Mouse (Mus musculus) heart, embryonic 15.5 days (tissue): ENCODE data around the gene Gfpt1. TPM values are rescaled to one million over a fixed set of nuclear protein-coding genes. Genes with fewer than 3 reads are reported as not detected.
"Not testable (repeated sequence)": the region's sequence is repeated elsewhere in the genome, so short reads cannot be mapped to it uniquely, and the experiment has no call there.

ENCODE experiments used
- ATAC-seq: fragments of 200-750 bp; cut with Nextera tagmentation; replicated peaks from 2 replicates; pipeline ENCODE4 v1.8.0; 2017; ENCODE audit warnings: low read depth, moderate TSS enrichment; ENCODE audit not compliant: insufficient number of reproducible peaks, insufficient read depth, low FRiP score
- H3K27ac ChIP-seq: fragments of 300-500 bp; sonication (generic); 2 replicates; pipeline ENCODE4 v1.5.1; 2015; ENCODE audit warnings: mild to moderate bottlenecking, inconsistent platforms
- H3K27me3 ChIP-seq: fragments of 300-500 bp; sonication (generic); 2 replicates; pipeline ENCODE4 v1.6.1; 2015; ENCODE audit warnings: inconsistent platforms
- H3K36me3 ChIP-seq: fragments of 300-500 bp; sonication (generic); 2 replicates; pipeline ENCODE4 v1.6.1; 2015; ENCODE audit warnings: mild to moderate bottlenecking, inconsistent platforms
- H3K4me1 ChIP-seq: fragments of 300-500 bp; sonication (generic); replicated peaks from 2 replicates; pipeline ENCODE4 v1.6.1; 2015; ENCODE audit warnings: inconsistent platforms
- H3K4me2 ChIP-seq: fragments of 300-500 bp; sonication (generic); 2 replicates; pipeline ENCODE4 v1.6.1; 2015; ENCODE audit warnings: inconsistent platforms, mild to moderate bottlenecking, moderate library complexity
- H3K4me3 ChIP-seq: fragments of 300-500 bp; sonication (generic); 2 replicates; pipeline ENCODE4 v1.5.1; 2015; ENCODE audit warnings: mild to moderate bottlenecking, inconsistent platforms
- H3K9ac ChIP-seq: fragments of 300-500 bp; sonication (generic); 2 replicates; pipeline ENCODE4 v1.6.1; 2015; ENCODE audit warnings: mild to moderate bottlenecking, inconsistent platforms
- H3K9me3 ChIP-seq: fragments of 300-500 bp; sonication (generic); replicated peaks from 2 replicates; pipeline ENCODE4 v1.6.1; 2016; ENCODE audit warnings: inconsistent platforms
- WGBS: fragments of 180-500 bp; shearing (Covaris S2); methylation state at CpG from one replicate; pipeline ENCODE4 v1.1.7; 2015; ENCODE audit warnings: mixed read lengths; 5-methylcytosine and 5-hydroxymethylcytosine counted together
- polyA plus RNA-seq: library from polyadenylated mRNA; unstranded; fragments of >200 nt; fragmentation: Nextera tagmentation; extraction: Ambion mirVana; gene quantifications from 2 replicates; pipeline ENCODE4 v1.2.1, GENCODE M21; 2015

Gfpt1 gene
- polyA plus RNA-seq, 1 experiment from 2014 or later: 8.6 TPM

DNA sequence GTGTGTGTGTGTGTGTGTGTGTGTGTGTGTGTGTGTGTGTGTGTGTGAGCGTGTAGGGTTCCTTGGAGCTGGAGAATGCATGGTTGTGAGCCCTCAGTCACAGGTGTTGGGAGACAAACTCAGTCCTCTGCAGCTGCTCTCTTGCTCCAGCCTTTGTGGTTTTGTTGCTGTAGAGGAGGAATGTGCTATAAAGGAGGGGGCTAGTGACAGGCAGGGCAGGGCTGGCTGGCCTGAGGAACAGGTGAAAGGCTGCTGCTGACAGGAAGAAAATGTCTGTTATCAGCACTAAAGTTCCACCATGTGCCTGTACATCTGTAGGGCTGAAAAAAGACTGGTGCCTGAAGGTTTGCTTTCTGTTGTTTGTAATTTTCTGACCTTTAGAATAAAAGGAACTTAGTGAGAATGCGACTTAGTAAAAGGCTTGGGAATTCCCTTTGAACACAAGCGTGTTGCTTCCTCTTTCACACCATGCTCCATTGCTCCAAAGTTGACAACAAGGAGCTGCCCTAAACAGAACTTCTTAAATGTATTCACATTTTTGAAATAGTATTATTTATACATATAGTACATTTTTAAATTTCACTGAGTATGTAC is 32.5 kb downstream of the Gfpt1 start:
- Histone ChIP-seq H3K36me3 (peaks cover 38% of the 10 kb centered on the region), H3K27ac (no peak overlapping the region), H3K9me3 (no peaks in the 10 kb centered on the region), H3K4me3 (no peak overlapping the region), H3K9ac (no peak overlapping the region), H3K4me1 (peaks cover 7% of the 10 kb centered on the region; the same call in 1 of the 2 replicates), H3K4me2 (no peak overlapping the region), H3K27me3 (no peaks in the 10 kb centered on the region)
- WGBS: 36% methylated on average over 3 of the region's 3 CpGs
- ATAC-seq: peak; percentile 62; the same call in 1 of the 2 replicates

DNA sequence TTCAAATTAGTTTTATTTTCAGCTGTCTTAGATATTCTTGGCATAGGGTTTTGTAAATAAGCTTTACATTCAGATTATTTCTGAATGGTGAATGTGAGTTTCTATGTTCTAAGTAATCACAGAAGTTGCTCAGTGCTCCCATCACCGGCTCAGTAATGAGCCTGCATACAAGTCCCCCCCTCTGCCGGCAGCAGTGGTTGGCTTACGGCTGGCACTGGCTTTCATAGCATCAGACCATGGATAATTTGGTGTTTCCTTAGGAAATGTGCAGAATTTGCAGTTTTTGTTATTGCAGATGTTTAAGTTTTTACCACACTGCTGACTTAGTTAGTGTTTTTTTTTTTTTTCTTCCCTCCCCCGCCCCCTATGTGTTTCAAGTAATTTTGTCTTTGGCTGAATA is 36.8 kb downstream of the Gfpt1 start:
- H3K9ac ChIP-seq: no peak overlapping the region
- WGBS: 84% methylated on average over 4 of the region's 4 CpGs
- H3K27me3 ChIP-seq: no peaks in the 10 kb centered on the region
- no peaks in the 10 kb centered on the region for H3K9me3 ChIP-seq
- H3K36me3 ChIP-seq: peaks cover 51% of the 10 kb centered on the region
- H3K4me3 ChIP-seq: no peak overlapping the region
- no peak overlapping the region for H3K4me2 ChIP-seq
- peaks cover 7% of the 10 kb centered on the region; the same call in 1 of the 2 replicates for H3K4me1 ChIP-seq
- no peak overlapping the region for H3K27ac ChIP-seq
- no peak for ATAC-seq

GRCm38 (mm10) chr6:87085026-87085425 is 42.4 kb downstream of the Gfpt1 start:
- Histone ChIP-seq H3K27me3 (no peaks in the 10 kb centered on the region), H3K9ac (no peak overlapping the region), H3K4me2 (no peak overlapping the region), H3K36me3 (peaks cover 76% of the 10 kb centered on the region), H3K9me3 (no peaks in the 10 kb centered on the region), H3K4me3 (no peak overlapping the region), H3K27ac (no peak overlapping the region), H3K4me1 (no peaks in the 10 kb centered on the region)
- 47% methylated on average over 6 of the region's 6 CpGs for WGBS
- no peak for ATAC-seq

DNA sequence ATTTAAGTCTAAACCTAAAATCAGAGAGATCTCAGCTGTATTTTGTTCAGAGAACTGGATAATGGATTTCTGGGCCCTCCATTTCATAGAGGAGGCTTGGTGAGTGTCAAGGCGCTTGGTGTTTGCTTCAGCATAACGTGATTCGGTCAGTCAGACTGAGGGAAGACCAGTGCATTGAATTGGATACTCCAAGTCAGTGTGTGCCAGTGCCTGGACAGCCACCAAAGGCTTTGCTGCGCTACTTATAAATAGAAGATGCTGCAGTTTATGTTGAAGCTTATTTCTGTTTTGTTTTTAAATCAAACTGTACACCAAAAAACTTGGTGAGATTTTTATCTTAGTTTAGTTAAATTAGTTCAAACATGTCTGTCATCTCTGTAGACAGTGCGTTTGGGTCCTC is 45.7 kb downstream of the Gfpt1 start:
- H3K27ac ChIP-seq: no peak overlapping the region
- H3K27me3 ChIP-seq: no peaks in the 10 kb centered on the region
- H3K4me2 ChIP-seq: no peak overlapping the region
- WGBS: 92% methylated on average over 5 of the region's 5 CpGs
- H3K9me3 ChIP-seq: no peaks in the 10 kb centered on the region
- no peak overlapping the region for H3K9ac ChIP-seq
- no peak overlapping the region for H3K4me3 ChIP-seq
- H3K4me1 ChIP-seq: no peaks in the 10 kb centered on the region
- H3K36me3 ChIP-seq: peaks cover 60% of the 10 kb centered on the region
- no peak for ATAC-seq

DNA sequence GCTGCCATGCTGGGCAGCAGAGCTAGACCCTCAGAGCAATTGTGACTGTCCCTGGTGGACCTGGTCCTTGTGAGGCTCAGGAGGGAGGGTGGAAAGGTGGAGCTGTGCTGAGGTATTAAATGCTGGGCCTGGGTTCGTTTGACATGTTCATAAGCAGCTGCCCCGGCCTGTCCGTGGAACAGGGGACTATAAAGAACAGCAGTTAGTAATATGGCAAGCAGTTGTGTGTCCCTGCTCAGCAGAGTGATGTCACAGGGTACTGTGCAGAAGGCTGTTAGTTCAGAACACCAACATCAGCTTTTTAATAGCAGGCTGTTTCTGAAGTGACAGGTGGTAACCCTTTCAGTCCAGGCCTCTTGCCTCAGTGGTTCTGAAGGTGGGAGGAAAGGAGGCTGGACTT is 48.2 kb downstream of the Gfpt1 start:
- no peak for ATAC-seq
- H3K27ac ChIP-seq: no peak overlapping the region

DNA sequence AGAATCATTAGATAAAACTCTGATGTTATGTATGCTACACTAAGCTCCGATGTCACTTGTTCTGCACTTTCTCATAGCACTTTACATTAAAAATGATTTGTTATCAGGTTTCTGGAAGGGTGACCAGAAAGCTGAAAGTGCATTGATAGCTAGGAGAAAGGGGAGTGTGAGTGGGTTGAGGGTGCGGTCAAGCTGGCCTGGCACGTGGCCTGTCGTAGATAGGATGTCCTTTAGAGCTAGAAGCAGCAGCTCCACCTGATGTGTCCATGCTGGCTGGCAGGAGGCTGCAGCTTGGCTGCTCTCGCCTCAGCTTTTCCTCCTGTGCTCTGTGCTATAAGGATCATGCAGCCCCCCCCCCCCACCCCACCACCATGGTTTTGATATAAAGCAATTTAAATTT is 49.8 kb downstream of the Gfpt1 start:
- H3K4me1 ChIP-seq: no peaks in the 10 kb centered on the region
- no peak overlapping the region for H3K9ac ChIP-seq
- 61% methylated on average over 5 of the region's 5 CpGs for WGBS
- ATAC-seq: no peak
- H3K27me3 ChIP-seq: no peaks in the 10 kb centered on the region
- no peak overlapping the region for H3K4me3 ChIP-seq
- no peak overlapping the region for H3K4me2 ChIP-seq
- no peak overlapping the region for H3K27ac ChIP-seq
- H3K36me3 ChIP-seq: peaks cover 26% of the 10 kb centered on the region
- no peaks in the 10 kb centered on the region for H3K9me3 ChIP-seq

More for the DNA sequence above, 48.2 kb downstream of the Gfpt1 start:
- Histone ChIP-seq H3K36me3 (peaks cover 36% of the 10 kb centered on the region), H3K9ac (no peak overlapping the region), H3K27me3 (no peaks in the 10 kb centered on the region), H3K4me3 (no peak overlapping the region), H3K9me3 (no peaks in the 10 kb centered on the region), H3K4me2 (no peak overlapping the region), H3K4me1 (no peaks in the 10 kb centered on the region)
- 79% methylated on average over 3 of the region's 3 CpGs for WGBS

DNA sequence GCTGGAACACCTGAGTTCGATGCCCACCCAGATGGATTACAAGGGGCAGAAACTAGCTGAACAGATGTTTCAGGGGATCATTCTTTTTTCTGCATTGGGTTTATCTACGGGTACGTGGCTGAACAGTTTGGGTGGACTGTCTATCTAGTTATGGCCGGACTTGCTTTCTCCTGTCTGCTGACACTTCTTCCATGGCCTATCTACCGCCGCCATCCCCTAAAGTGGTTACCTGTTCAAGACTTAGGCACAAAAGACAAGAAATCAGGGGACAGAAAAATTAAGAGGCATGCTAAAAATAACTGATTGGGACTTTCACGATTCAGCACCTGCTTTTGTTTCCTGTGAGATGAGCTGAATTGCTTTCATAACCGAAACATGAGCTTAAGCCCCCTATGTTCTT is 51.0 kb downstream of the Gfpt1 start:
- not testable (repeated sequence) for H3K4me3 ChIP-seq, H3K27me3 ChIP-seq, H3K4me2 ChIP-seq, H3K4me1 ChIP-seq, ATAC-seq, H3K27ac ChIP-seq, H3K9me3 ChIP-seq, H3K9ac ChIP-seq
- 85% methylated on average over 8 of the region's 8 CpGs for whole genome bisulfite sequencing
- H3K36me3 ChIP-seq: peaks cover 16% of the 10 kb centered on the region

DNA sequence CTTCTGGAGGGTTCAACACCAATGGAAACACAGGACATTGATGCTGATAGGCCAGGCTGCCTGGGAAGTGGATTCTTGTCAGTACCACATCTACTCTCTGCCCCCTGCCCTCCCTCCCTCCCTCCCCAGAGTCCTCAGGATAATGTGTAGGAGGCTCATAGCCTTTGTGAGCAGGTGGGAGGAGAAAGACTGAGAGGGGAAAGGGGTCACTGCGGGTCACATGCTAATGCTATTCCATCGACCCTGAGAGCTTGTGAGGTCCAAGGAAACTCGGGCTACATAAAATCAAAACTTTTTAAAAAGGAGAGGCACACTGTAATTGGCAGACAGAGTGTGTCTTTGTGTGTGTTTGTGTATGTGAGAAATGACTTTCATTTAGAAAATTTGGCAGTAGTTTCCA is 56.6 kb downstream of the Gfpt1 start:
- Histone ChIP-seq H3K36me3 (no peaks in the 10 kb centered on the region), H3K4me3 (no peak overlapping the region), H3K9ac (no peak overlapping the region), H3K9me3 (no peaks in the 10 kb centered on the region), H3K27ac (peak overlapping the region; percentile 28; the same call in 1 of the 2 replicates), H3K27me3 (no peaks in the 10 kb centered on the region), H3K4me1 (peaks cover 27% of the 10 kb centered on the region), H3K4me2 (no peak overlapping the region)
- no peak for ATAC-seq
- WGBS: 41% methylated on average over 3 of the region's 3 CpGs

GRCm38 (mm10) chr6:87099671-87100296 is 57.1 kb downstream of the Gfpt1 start:
- 41% methylated on average over 7 of the region's 7 CpGs for WGBS
- H3K4me2 ChIP-seq: no peak overlapping the region
- no peak overlapping the region for H3K4me3 ChIP-seq
- H3K9ac ChIP-seq: no peak overlapping the region
- no peaks in the 10 kb centered on the region for H3K36me3 ChIP-seq
- no peaks in the 10 kb centered on the region for H3K27me3 ChIP-seq
- H3K27ac ChIP-seq: peak overlapping the region; percentile 54
- ATAC-seq: no peak
- H3K4me1 ChIP-seq: peaks cover 27% of the 10 kb centered on the region
- no peaks in the 10 kb centered on the region for H3K9me3 ChIP-seq

GRCm38 (mm10) chr6:87100297-87101020 is 57.8 kb downstream of the Gfpt1 start:
- Histone ChIP-seq H3K4me2 (no peak overlapping the region), H3K36me3 (no peaks in the 10 kb centered on the region), H3K9me3 (no peaks in the 10 kb centered on the region), H3K27ac (peak overlapping the region; percentile 54), H3K4me1 (peaks cover 27% of the 10 kb centered on the region), H3K4me3 (no peak overlapping the region), H3K27me3 (no peaks in the 10 kb centered on the region), H3K9ac (no peak overlapping the region)
- 83% methylated on average over 9 of the region's 9 CpGs for WGBS
- no peak for ATAC-seq

DNA sequence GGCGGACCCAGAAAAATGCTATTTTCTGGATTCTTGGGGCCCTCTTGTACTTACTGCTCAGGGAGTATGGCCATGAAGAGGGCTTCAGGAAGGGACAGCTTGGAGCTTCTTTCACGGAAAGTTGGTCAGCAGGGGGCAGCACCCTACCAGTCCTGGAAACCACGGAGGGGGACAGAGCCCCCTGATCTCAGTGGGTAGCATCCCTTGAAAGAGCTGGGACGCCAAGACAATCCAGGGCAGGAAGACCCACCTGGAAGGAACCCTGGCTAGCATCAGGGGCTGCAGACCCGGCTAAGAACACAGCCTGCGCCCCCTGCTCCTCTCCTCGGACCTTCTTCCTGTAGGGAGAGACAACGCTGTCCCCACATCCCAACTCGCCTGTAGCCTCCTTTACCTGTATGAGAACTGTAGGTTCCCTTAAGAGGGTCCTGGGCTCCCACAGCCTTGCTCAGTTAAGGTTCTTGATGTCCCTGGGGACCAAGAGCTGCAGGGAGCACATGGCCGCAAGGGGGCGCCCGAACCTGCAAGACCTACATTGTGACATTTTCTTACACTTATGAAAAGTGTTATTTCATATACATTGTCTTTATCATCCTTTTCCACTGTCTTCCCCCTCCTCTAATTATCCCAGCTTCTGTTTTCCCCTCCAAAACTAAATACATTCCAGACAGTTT is 58.8 kb downstream of the Gfpt1 start:
- peak; percentile 51 for ATAC-seq
- peak overlapping the region; percentile 43; the same call in 1 of the 2 replicates for H3K27ac ChIP-seq

More for the DNA sequence above, 58.8 kb downstream of the Gfpt1 start:
- peak overlapping the region; percentile 36 for H3K4me3 ChIP-seq
- H3K4me1 ChIP-seq: peaks cover 27% of the 10 kb centered on the region
- no peaks in the 10 kb centered on the region for H3K27me3 ChIP-seq
- 8% methylated on average over 12 of the region's 12 CpGs for WGBS
- H3K9me3 ChIP-seq: no peaks in the 10 kb centered on the region
- H3K9ac ChIP-seq: peak overlapping the region; percentile 47
- H3K4me2 ChIP-seq: peak overlapping the region; percentile 68
- H3K36me3 ChIP-seq: no peaks in the 10 kb centered on the region
